In genomic region chr2:135029700-135030099, GRCm38 (mm10) we compare ENCODE assay signal across 8 mouse cellular contexts.
DNase-seq lines count a peak whose midpoint lies in the region; ATAC-seq lines count a peak whose summit lies in the region.
"Had no signal": no experiment of that assay in that cellular context is flagged by ENCODE, and none has a peak within 500 bp of the region (broad histone marks: within the 10 kb centered on the region; RNA-seq: fewer than 3 reads in every experiment).

No protein-coding gene starts in this region.

- DNase-seq in kidney, postnatal 10 days: peak; percentile 8
- DNase-seq in kidney, postnatal 36 days: no peak
- DNase-seq in embryonic facial prominence, embryonic 10.5 days (ENCODE audit: low spot score): peak; percentile 13
- DNase-seq in midbrain, embryonic 14.5 days: peak; percentile 40
- no peak for DNase-seq in adrenal gland, postnatal 25 days
- DNase-seq: lung, postnatal 10 days had no signal

- peak overlapping the region; percentile 7; the same call in 1 of the 2 replicates for H3K9ac ChIP-seq in forebrain, embryonic 16.5 days (replicated peaks; ENCODE audit: low read depth, low read length)
- H3K9ac ChIP-seq in midbrain, embryonic 14.5 days (replicated peaks; ENCODE audit: low read length): 0 out of 2 replicates have a peak overlapping the region, but pooled peaks have one; percentile 16

- H3K4me3 ChIP-seq in embryonic facial prominence, embryonic 10.5 days: 0 out of 2 replicates have a peak overlapping the region, but pooled peaks have one; percentile 6
- H3K4me3 ChIP-seq in forebrain, embryonic 16.5 days (replicated peaks; ENCODE audit: low read length): no peak overlapping the region
- H3K4me3 ChIP-seq in midbrain, embryonic 14.5 days (replicated peaks; ENCODE audit: low read depth, low read length): no peak overlapping the region

- WGBS in embryonic facial prominence, embryonic 10.5 days: 52% methylated on average over 6 of the region's 6 CpGs
- 11% methylated on average over 6 of the region's 6 CpGs for WGBS in forebrain, embryonic 16.5 days
- WGBS in midbrain, embryonic 14.5 days: 16% methylated on average over 6 of the region's 6 CpGs

- no peaks in the 10 kb centered on the region for H3K36me3 ChIP-seq in embryonic facial prominence, embryonic 10.5 days (replicated peaks)
- H3K36me3 ChIP-seq in forebrain, embryonic 16.5 days (ENCODE audit: control insufficient read depth, insufficient read depth): no peaks in the 10 kb centered on the region
- H3K36me3 ChIP-seq in midbrain, embryonic 14.5 days (ENCODE audit: control insufficient read depth, insufficient read depth, low read length): no peaks in the 10 kb centered on the region

- peak overlapping the region; percentile 51; the same call in 1 of the 2 replicates for H3K27ac ChIP-seq in embryonic facial prominence, embryonic 10.5 days (replicated peaks)
- peak overlapping the region; percentile 9 for H3K27ac ChIP-seq in forebrain, embryonic 16.5 days (ENCODE audit: low read length)
- H3K27ac ChIP-seq in midbrain, embryonic 14.5 days (replicated peaks; ENCODE audit: low read depth, low read length): peak overlapping the region; percentile 15; the same call in 1 of the 2 replicates

- no peaks in the 10 kb centered on the region for H3K27me3 ChIP-seq in embryonic facial prominence, embryonic 10.5 days (replicated peaks; ENCODE audit: low read depth, poor library complexity, severe bottlenecking)
- H3K27me3 ChIP-seq in forebrain, embryonic 16.5 days (replicated peaks; ENCODE audit: control insufficient read depth, insufficient read depth, low read length): no peaks in the 10 kb centered on the region
- no peaks in the 10 kb centered on the region for H3K27me3 ChIP-seq in midbrain, embryonic 14.5 days (ENCODE audit: control insufficient read depth, insufficient read depth, low read length)

- peak; percentile 76 for ATAC-seq in forebrain, embryonic 16.5 days
- peak; percentile 27; the same call in 1 of the 2 replicates for ATAC-seq in midbrain, embryonic 14.5 days (ENCODE audit: low FRiP score, low TSS enrichment)
- no peak for ATAC-seq in monocyte, adult 5-6 weeks (replicated peaks; ENCODE audit: insufficient number of reproducible peaks, low FRiP score, low TSS enrichment, poor library complexity, severe bottlenecking)

- H3K4me1 ChIP-seq in embryonic facial prominence, embryonic 10.5 days: peaks cover 12% of the 10 kb centered on the region
- peaks cover 6% of the 10 kb centered on the region for H3K4me1 ChIP-seq in forebrain, embryonic 16.5 days (replicated peaks; ENCODE audit: control insufficient read depth, insufficient read depth, low read length)
- peaks cover 5% of the 10 kb centered on the region; the same call in 1 of the 2 replicates for H3K4me1 ChIP-seq in midbrain, embryonic 14.5 days (ENCODE audit: control insufficient read depth, insufficient read depth, low read length)

- H3K4me2 ChIP-seq in forebrain, embryonic 16.5 days (ENCODE audit: low read length): peak overlapping the region; percentile 30
- peak overlapping the region; percentile 44 for H3K4me2 ChIP-seq in midbrain, embryonic 14.5 days (ENCODE audit: low read length)

- no peaks in the 10 kb centered on the region for H3K9me3 ChIP-seq in embryonic facial prominence, embryonic 10.5 days
- H3K9me3 ChIP-seq in forebrain, embryonic 16.5 days (ENCODE audit: control insufficient read depth, low read length): no peaks in the 10 kb centered on the region
- H3K9me3 ChIP-seq in midbrain, embryonic 14.5 days (ENCODE audit: control insufficient read depth, low read length): no peaks in the 10 kb centered on the region

Comparison
In these comparisons a context has a peak if more than half of its experiments do, and no peak if none do; other contexts are left out.
1. DNase-seq: peak in kidney, postnatal 10 days (single experiment), embryonic facial prominence, embryonic 10.5 days (single experiment) and midbrain, embryonic 14.5 days (single experiment); none in kidney, postnatal 36 days (0 of 2) and adrenal gland, postnatal 25 days (single experiment).
2. Peak in every context shown above with its lines, with median percentiles within 50 percentile points of each other: H3K27ac ChIP-seq.